Mouse (Mus musculus) cerebellum, adult 11-12 months (tissue): Measurements from ENCODE around the gene Gm10220.
"Not testable (repeated sequence)": the region's sequence is repeated elsewhere in the genome, so short reads cannot be mapped to it uniquely, and the experiment has no call there.

ENCODE experiments used
- DNase-seq: peaks from one replicate; pipeline ENCODE4 v3.0.0; 2022

Gene Gm10220

GRCm38 (mm10) chr5:26121321-26121720 is at the start of gene Gm10220:
Gene Gm10220, minus strand, starts transcription at chr5:26121421.
- not testable (repeated sequence) for DNase-seq

DNA sequence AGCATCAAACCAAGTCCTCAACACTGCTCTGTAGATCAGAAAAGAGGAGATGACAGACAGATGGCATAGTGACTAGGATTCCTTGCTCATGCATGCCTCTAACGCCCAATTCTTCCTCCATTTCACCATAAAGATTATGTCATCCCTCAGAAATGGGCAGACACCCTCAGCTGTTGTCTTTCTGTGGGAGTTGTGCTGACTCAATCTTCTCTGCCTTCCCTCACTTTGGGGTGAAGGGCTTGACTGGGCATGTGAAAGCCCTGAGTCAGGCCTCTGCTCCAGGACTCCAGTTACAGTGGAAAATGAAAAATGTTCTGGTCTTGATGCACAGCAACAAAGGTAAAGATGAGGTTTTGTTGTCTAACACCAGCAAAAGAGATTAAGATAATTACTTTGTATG is 48.6 kb upstream of the Gm10220 start:
- DNase-seq: no peak

GRCm38 (mm10) chr5:26165791-26166165 is 44.6 kb upstream of the Gm10220 start:
- no peak for DNase-seq

DNA sequence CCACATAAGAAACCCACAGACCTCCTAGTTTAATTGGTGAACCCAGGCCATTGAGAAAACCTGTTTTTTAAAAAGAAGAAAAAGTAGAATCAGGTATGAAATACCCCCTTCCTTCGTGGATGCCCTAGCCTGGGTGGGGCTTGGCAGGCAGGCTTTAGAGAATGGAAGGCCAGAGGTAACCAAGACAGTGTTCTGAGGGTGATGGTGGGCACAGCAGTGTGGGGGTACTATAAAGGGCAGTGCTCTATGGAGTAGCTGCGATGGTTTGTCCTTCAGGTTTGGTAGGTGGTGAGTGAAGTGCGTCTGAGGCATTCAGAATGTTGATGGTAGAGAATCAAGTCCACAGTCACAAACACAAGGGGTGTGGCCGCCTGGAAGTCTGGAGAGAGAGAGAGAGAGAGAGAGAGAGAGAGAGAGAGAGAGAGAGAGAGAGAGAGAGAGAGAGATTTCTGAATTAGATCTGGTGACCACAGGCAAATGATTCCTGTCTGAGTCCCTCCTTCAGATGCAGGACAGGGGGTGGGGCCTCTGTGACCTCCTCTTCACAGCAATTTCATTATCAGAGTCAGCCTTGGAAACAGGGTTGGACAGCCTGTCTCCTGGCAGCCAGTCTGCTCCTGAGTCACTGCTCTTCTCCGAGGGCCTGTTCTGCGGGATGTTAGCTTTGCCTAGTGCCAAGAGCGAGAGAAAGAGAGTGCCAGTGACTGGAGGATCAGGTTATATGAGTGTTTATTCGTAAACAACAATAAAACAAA is 44.0 kb upstream of the Gm10220 start:
- DNase-seq: no peak

- no peak for DNase-seq
Measured at GRCm38 (mm10) chr5:26157396-26158170, 36.4 kb upstream of the Gm10220 start.

DNA sequence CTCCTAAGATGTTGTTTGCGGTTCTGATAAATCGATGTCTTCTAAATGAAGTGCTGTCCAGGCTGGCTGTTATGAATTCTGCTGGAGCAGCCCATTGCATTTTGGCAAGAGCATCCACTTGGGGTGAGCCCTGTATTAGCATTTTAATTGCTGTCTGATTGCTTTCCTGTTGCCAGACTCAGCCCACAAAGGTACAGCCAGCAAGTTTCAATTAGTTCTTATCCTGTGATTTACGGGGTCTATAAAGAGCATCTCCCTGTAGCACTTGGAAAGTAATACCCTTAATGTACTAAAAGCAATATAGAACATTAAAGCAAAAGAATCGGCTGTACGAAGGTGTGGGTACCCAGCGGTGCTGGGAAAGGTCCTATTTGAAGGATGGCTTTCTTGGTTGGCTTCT is 21.7 kb upstream of the Gm10220 start:
- DNase-seq: no peak

DNA sequence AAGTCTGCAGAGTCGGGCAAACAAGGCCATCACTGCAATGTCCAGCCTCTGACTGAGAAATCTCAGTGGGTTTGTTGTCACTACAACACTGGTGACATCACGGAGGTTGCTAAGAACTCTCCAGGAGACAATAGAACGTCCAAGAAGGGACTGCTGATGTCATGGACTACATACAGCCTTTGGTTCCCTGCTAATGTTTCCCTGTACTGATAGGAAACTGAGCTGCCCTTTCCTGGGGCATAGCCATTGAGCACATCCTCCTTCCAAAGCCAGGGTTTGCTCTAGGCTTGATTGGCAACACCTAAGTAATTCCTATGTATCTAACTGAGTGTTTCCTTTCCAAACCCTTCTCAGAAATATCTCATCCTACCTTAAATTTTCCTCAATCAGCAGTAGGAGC is 16.0 kb downstream of the Gm10220 start, which contains the start of gene 5031410I06Rik:
5031410I06Rik (minus strand) TSS at position 101 of the 400 bp plus-strand sequence.
- DNase-seq: not testable (repeated sequence)

GRCm38 (mm10) chr5:26089191-26089590 is 32.0 kb downstream of the Gm10220 start, which contains the start of gene Gm10471:
Gene Gm10471, minus strand, starts transcription at chr5:26089291.
- DNase-seq: not testable (repeated sequence)

DNA sequence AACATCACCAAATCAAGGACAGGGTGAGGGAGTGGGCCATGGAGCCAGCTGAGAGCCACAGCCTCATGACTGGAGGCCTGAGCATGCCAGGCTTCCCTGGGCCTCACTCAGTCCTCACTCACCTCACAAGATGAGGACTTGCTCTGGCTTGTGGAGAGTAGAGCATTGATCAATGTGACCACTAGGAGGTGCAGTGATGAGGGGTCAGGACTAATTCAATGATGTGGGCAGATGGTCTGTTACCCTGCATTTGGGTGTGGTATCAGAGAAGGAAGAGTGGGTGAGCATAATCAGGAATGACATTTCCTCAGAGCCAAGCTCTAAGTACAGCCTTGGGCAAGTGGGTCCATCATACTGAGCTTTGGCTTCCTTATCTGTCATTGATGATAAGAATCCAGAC is 42.2 kb downstream of the Gm10220 start:
- not testable (repeated sequence) for DNase-seq

DNA sequence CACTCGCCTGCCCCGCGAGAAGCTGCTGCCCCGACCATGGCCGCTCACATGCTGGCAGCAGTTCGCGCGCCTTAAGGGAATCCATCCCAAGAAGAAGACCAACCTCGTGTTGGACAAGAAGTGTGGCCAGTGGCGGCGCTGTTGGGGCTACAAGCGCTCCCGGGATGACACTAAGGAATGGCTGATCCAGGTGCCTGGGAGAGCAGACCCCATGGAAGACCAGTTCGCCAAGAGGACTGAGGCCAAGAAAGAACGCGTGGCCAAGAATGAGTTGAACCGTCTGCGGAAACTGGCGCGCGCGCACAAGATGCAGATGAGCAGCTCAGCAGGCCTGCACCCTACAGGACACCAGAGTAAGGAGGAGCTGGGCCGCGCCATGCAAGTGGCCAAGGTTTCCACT is 50.5 kb downstream of the Gm10220 start:
- DNase-seq: no peak
